Mouse (Mus musculus) liver, embryonic 16.5 days (tissue): Measurements from ENCODE around the gene Rrbp1. TPM values are rescaled to one million over a fixed set of nuclear protein-coding genes. Genes with fewer than 3 reads are reported as not detected.

Experiments
- ATAC-seq: fragments of 200-750 bp; cut with Nextera tagmentation; 2 replicates; pipeline ENCODE4 v1.8.0; 2017; ENCODE audit warnings: low read depth, mild to moderate bottlenecking, moderate number of reproducible peaks, moderate library complexity
- H3K27ac ChIP-seq: fragments of 300-500 bp; sonication (generic); 2 replicates; pipeline ENCODE4 v1.5.1; 2014; ENCODE audit warnings: mild to moderate bottlenecking, low read length
- H3K27me3 ChIP-seq: fragments of 300-500 bp; sonication (generic); 2 replicates; pipeline ENCODE4 v1.6.1; 2014; ENCODE audit warnings: low read depth, low read length, mixed read lengths; ENCODE audit not compliant: control insufficient read depth, insufficient read depth
- H3K36me3 ChIP-seq: fragments of 300-500 bp; sonication (generic); 2 replicates; pipeline ENCODE4 v1.6.1; 2014; ENCODE audit warnings: mild to moderate bottlenecking; ENCODE audit not compliant: control insufficient read depth, insufficient read depth
- H3K4me1 ChIP-seq: fragments of 300-500 bp; sonication (generic); 2 replicates; pipeline ENCODE4 v1.6.1; 2014; ENCODE audit warnings: low read depth, low read length, mixed read lengths; ENCODE audit not compliant: control insufficient read depth
- H3K4me2 ChIP-seq: fragments of 300-500 bp; sonication (generic); 2 replicates; pipeline ENCODE4 v1.6.1; 2014; ENCODE audit warnings: low read depth, low read length, mixed read lengths
- H3K4me3 ChIP-seq: fragments of 300-500 bp; sonication (generic); 2 replicates; pipeline ENCODE4 v1.5.1; 2014; ENCODE audit warnings: low read depth, mild to moderate bottlenecking, low read length
- H3K9ac ChIP-seq: fragments of 300-500 bp; sonication (generic); 2 replicates; pipeline ENCODE4 v1.6.1; 2014; ENCODE audit warnings: low read depth, low read length
- H3K9me3 ChIP-seq: fragments of 300-500 bp; sonication (generic); replicated peaks from 2 replicates; pipeline ENCODE4 v1.6.1; 2016; ENCODE audit warnings: low read length; ENCODE audit not compliant: control insufficient read depth
- WGBS: fragments of 180-500 bp; shearing (Covaris S2); extraction: QIAGEN DNeasy Blood & Tissue Kit; methylation state at CpG from one replicate; pipeline ENCODE4 v1.1.7; 2014; ENCODE audit not compliant: insufficient replicate concordance; 5-methylcytosine and 5-hydroxymethylcytosine counted together
- polyA plus RNA-seq: library from polyadenylated mRNA; unstranded; fragments of >200 nt; fragmentation: Nextera tagmentation; extraction: Ambion mirVana; gene quantifications from 2 replicates; pipeline ENCODE4 v1.2.1, GENCODE M21; 2015

Gene Rrbp1
- polyA plus RNA-seq, 1 experiment from 2014 or later = 78.6 TPM

GRCm38 (mm10) chr2:143955004-143955403 lies 56.1 kb downstream of the Rrbp1 start:
- no peak overlapping the region for H3K9ac ChIP-seq
- WGBS = 70% methylated on average over 4 of the region's 4 CpGs
- H3K9me3 ChIP-seq = no peaks in the 10 kb centered on the region
- no peak overlapping the region for H3K4me2 ChIP-seq
- no peak for ATAC-seq
- H3K27ac ChIP-seq = no peak overlapping the region
- H3K4me3 ChIP-seq = no peak overlapping the region
- H3K4me1 ChIP-seq = no peaks in the 10 kb centered on the region; the same call in 1 of the 2 replicates
- no peaks in the 10 kb centered on the region for H3K27me3 ChIP-seq
- peaks cover 64% of the 10 kb centered on the region for H3K36me3 ChIP-seq

- peaks cover 66% of the 10 kb centered on the region for H3K36me3 ChIP-seq
- H3K27ac ChIP-seq = no peak overlapping the region
- no peaks in the 10 kb centered on the region; the same call in 1 of the 2 replicates for H3K4me1 ChIP-seq
- H3K9me3 ChIP-seq = no peaks in the 10 kb centered on the region
- no peaks in the 10 kb centered on the region for H3K27me3 ChIP-seq
- no peak overlapping the region for H3K4me2 ChIP-seq
- ATAC-seq = no peak
- WGBS = 70% methylated on average over 4 of the region's 4 CpGs
- no peak overlapping the region for H3K9ac ChIP-seq
- H3K4me3 ChIP-seq = no peak overlapping the region
Measured at GRCm38 (mm10) chr2:143953944-143954343, 57.1 kb downstream of the Rrbp1 start.

- 72% methylated on average over 5 of the region's 5 CpGs for WGBS
- Histone ChIP-seq H3K27me3 (no peaks in the 10 kb centered on the region), H3K4me1 (no peaks in the 10 kb centered on the region; the same call in 1 of the 2 replicates), H3K9me3 (no peaks in the 10 kb centered on the region), H3K27ac (no peak overlapping the region), H3K9ac (no peak overlapping the region), H3K4me2 (no peak overlapping the region), H3K36me3 (peaks cover 62% of the 10 kb centered on the region), H3K4me3 (no peak overlapping the region)
- ATAC-seq = no peak
Measured at GRCm38 (mm10) chr2:143951546-143952315, 59.3 kb downstream of the Rrbp1 start.

DNA sequence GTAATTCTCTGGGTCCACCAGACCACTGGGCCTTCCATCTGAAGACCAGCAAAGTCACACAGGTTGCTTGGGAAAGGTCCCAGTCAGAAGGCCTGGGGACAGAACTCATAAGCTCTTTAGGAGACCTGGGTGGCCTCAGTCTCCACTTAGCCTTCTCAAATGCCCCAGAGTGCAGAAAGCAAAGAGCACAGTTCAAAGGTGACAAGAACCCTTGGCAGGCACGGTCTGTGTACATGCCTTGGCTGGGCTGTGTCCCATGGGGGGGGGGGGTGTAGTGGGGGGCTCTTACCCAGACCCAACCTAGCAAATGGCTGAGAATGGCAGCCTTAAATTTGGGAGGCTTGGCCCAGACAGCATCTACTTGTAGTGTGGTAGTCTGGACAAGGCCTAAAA lies 60.0 kb downstream of the Rrbp1 start:
- no peaks in the 10 kb centered on the region for H3K27me3 ChIP-seq
- no peak for ATAC-seq
- no peak overlapping the region for H3K4me3 ChIP-seq
- WGBS = 67% methylated on average over 1 of the region's 1 CpGs
- no peak overlapping the region for H3K4me2 ChIP-seq
- no peaks in the 10 kb centered on the region; the same call in 1 of the 2 replicates for H3K4me1 ChIP-seq
- peaks cover 62% of the 10 kb centered on the region for H3K36me3 ChIP-seq
- H3K27ac ChIP-seq = no peak overlapping the region
- no peak overlapping the region for H3K9ac ChIP-seq
- H3K9me3 ChIP-seq = no peaks in the 10 kb centered on the region

GRCm38 (mm10) chr2:143950290-143951027 lies 60.6 kb downstream of the Rrbp1 start:
- no peak overlapping the region for H3K4me2 ChIP-seq
- 68% methylated on average over 5 of the region's 5 CpGs for WGBS
- no peak overlapping the region for H3K4me3 ChIP-seq
- no peaks in the 10 kb centered on the region for H3K27me3 ChIP-seq
- no peak for ATAC-seq
- no peaks in the 10 kb centered on the region for H3K9me3 ChIP-seq
- no peak overlapping the region for H3K27ac ChIP-seq
- peaks cover 58% of the 10 kb centered on the region for H3K36me3 ChIP-seq
- no peaks in the 10 kb centered on the region; the same call in 1 of the 2 replicates for H3K4me1 ChIP-seq
- H3K9ac ChIP-seq = no peak overlapping the region

GRCm38 (mm10) chr2:143949217-143949616 lies 61.8 kb downstream of the Rrbp1 start:
- Histone ChIP-seq H3K4me1 (no peaks in the 10 kb centered on the region; the same call in 1 of the 2 replicates), H3K36me3 (peaks cover 57% of the 10 kb centered on the region), H3K9ac (no peak overlapping the region), H3K4me3 (no peak overlapping the region), H3K27me3 (no peaks in the 10 kb centered on the region), H3K9me3 (no peaks in the 10 kb centered on the region), H3K27ac (no peak overlapping the region), H3K4me2 (no peak overlapping the region)
- WGBS = 83% methylated on average over 6 of the region's 6 CpGs
- no peak for ATAC-seq

GRCm38 (mm10) chr2:143948416-143948815 lies 62.6 kb downstream of the Rrbp1 start:
- Histone ChIP-seq H3K27me3 (no peaks in the 10 kb centered on the region), H3K9ac (no peak overlapping the region), H3K36me3 (peaks cover 54% of the 10 kb centered on the region), H3K4me2 (no peak overlapping the region), H3K9me3 (no peaks in the 10 kb centered on the region), H3K4me3 (no peak overlapping the region), H3K4me1 (no peaks in the 10 kb centered on the region; the same call in 1 of the 2 replicates), H3K27ac (no peak overlapping the region)
- WGBS = 74% methylated on average over 4 of the region's 4 CpGs
- no peak for ATAC-seq

DNA sequence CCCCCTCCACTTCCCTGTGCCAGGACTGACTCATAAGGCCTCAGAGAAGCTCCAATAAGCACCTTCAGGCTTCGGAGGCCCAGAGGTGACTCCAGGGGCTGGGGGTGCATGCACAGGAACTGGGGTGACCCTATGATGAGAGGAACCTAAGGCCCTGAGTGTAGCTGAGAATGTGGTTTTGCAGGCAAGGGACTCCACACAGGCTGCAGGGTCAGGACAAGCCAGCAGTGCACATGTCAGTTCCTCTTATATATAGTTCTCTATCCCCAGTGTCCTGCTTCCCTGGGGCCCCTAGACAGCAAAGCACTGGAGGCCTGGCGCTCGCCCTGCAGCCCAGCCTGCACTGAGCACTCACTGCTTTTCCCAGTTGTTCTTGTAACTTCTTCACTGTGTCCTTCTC lies 63.1 kb downstream of the Rrbp1 start:
- Histone ChIP-seq H3K4me3 (no peak overlapping the region), H3K9me3 (no peaks in the 10 kb centered on the region), H3K4me1 (no peaks in the 10 kb centered on the region; the same call in 1 of the 2 replicates), H3K27ac (no peak overlapping the region), H3K36me3 (peaks cover 52% of the 10 kb centered on the region), H3K9ac (no peak overlapping the region), H3K4me2 (no peak overlapping the region), H3K27me3 (no peaks in the 10 kb centered on the region)
- peak; percentile 12; the same call in 1 of the 2 replicates for ATAC-seq
- WGBS = 64% methylated on average over 3 of the region's 3 CpGs

- no peak for ATAC-seq
- 80% methylated on average over 2 of the region's 2 CpGs for WGBS
- H3K4me3 ChIP-seq = no peak overlapping the region
Measured at GRCm38 (mm10) chr2:143946399-143946798, 64.7 kb downstream of the Rrbp1 start.

More at GRCm38 (mm10) chr2:143946399-143946798, 64.7 kb downstream of the Rrbp1 start:
- no peaks in the 10 kb centered on the region for H3K27me3 ChIP-seq
- no peak overlapping the region for H3K4me2 ChIP-seq
- no peak overlapping the region for H3K9ac ChIP-seq
- H3K27ac ChIP-seq = no peak overlapping the region
- H3K4me1 ChIP-seq = no peaks in the 10 kb centered on the region; the same call in 1 of the 2 replicates
- H3K9me3 ChIP-seq = no peaks in the 10 kb centered on the region
- peaks cover 45% of the 10 kb centered on the region for H3K36me3 ChIP-seq
